Mouse (Mus musculus): ENCODE measurements around the gene Erc2. TPM values are rescaled to one million over a fixed set of nuclear protein-coding genes. Genes with fewer than 3 reads are reported as not detected.

Erc2 gene
- polyA plus RNA-seq, 1 experiment from 2014 or later = 7.3 TPM

- ATAC-seq (ENCODE audit: low FRiP score, low TSS enrichment) = no peak
- H3K4me3 ChIP-seq (ENCODE audit: low read length) = no peak overlapping the region
- whole genome bisulfite sequencing = 84% methylated on average over 5 of the region's 5 CpGs
- H3K27ac ChIP-seq (ENCODE audit: low read depth, low read length) = no peak overlapping the region
- no peaks in the 10 kb centered on the region for H3K27me3 ChIP-seq (ENCODE audit: control insufficient read depth, insufficient read depth, low read length)
- H3K4me1 ChIP-seq (ENCODE audit: control insufficient read depth, insufficient read depth, low read length) = no peaks in the 10 kb centered on the region
- H3K9ac ChIP-seq (ENCODE audit: low read depth, low read length) = no peak overlapping the region
- no peaks in the 10 kb centered on the region for H3K36me3 ChIP-seq (ENCODE audit: control insufficient read depth, insufficient read depth, low read length)
- no peak overlapping the region for H3K4me2 ChIP-seq (replicated peaks; ENCODE audit: low read depth, low read length)
- no peaks in the 10 kb centered on the region for H3K9me3 ChIP-seq (ENCODE audit: control insufficient read depth, low read length)
Measured at GRCm38 (mm10) chr14:27775367-27775766, 153.1 kb downstream of the Erc2 start.

GRCm38 (mm10) chr14:27778503-27778902 lies 156.3 kb downstream of the Erc2 start:
- no peaks in the 10 kb centered on the region for H3K4me1 ChIP-seq (ENCODE audit: control insufficient read depth, insufficient read depth, low read length)
- no peak overlapping the region for H3K4me3 ChIP-seq (ENCODE audit: low read length)
- no peak for ATAC-seq (ENCODE audit: low FRiP score, low TSS enrichment)
- no peak overlapping the region for H3K27ac ChIP-seq (ENCODE audit: low read depth, low read length)
- no peaks in the 10 kb centered on the region for H3K36me3 ChIP-seq (ENCODE audit: control insufficient read depth, insufficient read depth, low read length)
- no peak overlapping the region for H3K9ac ChIP-seq (ENCODE audit: low read depth, low read length)
- H3K9me3 ChIP-seq (ENCODE audit: control insufficient read depth, low read length) = no peaks in the 10 kb centered on the region
- H3K4me2 ChIP-seq (replicated peaks; ENCODE audit: low read depth, low read length) = no peak overlapping the region
- WGBS = 79% methylated on average over 8 of the region's 8 CpGs
- H3K27me3 ChIP-seq (ENCODE audit: control insufficient read depth, insufficient read depth, low read length) = no peaks in the 10 kb centered on the region

GRCm38 (mm10) chr14:27778982-27779701 lies 156.9 kb downstream of the Erc2 start:
- Histone ChIP-seq H3K4me1 (ENCODE audit: control insufficient read depth, insufficient read depth, low read length) (no peaks in the 10 kb centered on the region), H3K9me3 (ENCODE audit: control insufficient read depth, low read length) (no peaks in the 10 kb centered on the region), H3K27ac (ENCODE audit: low read depth, low read length) (no peak overlapping the region), H3K4me3 (ENCODE audit: low read length) (no peak overlapping the region), H3K9ac (ENCODE audit: low read depth, low read length) (no peak overlapping the region), H3K36me3 (ENCODE audit: control insufficient read depth, insufficient read depth, low read length) (no peaks in the 10 kb centered on the region), H3K4me2 (replicated peaks; ENCODE audit: low read depth, low read length) (no peak overlapping the region), H3K27me3 (ENCODE audit: control insufficient read depth, insufficient read depth, low read length) (no peaks in the 10 kb centered on the region)
- ATAC-seq (ENCODE audit: low FRiP score, low TSS enrichment) = no peak
- WGBS = 90% methylated on average over 2 of the region's 2 CpGs

GRCm38 (mm10) chr14:27781221-27781620 lies 159.0 kb downstream of the Erc2 start:
- WGBS = 78% methylated on average over 1 of the region's 1 CpGs
- H3K9me3 ChIP-seq (ENCODE audit: control insufficient read depth, low read length) = no peaks in the 10 kb centered on the region
- H3K9ac ChIP-seq (ENCODE audit: low read depth, low read length) = no peak overlapping the region
- no peaks in the 10 kb centered on the region for H3K36me3 ChIP-seq (ENCODE audit: control insufficient read depth, insufficient read depth, low read length)
- no peaks in the 10 kb centered on the region for H3K27me3 ChIP-seq (ENCODE audit: control insufficient read depth, insufficient read depth, low read length)
- ATAC-seq (ENCODE audit: low FRiP score, low TSS enrichment) = no peak
- no peak overlapping the region for H3K27ac ChIP-seq (ENCODE audit: low read depth, low read length)
- H3K4me2 ChIP-seq (replicated peaks; ENCODE audit: low read depth, low read length) = no peak overlapping the region
- H3K4me1 ChIP-seq (ENCODE audit: control insufficient read depth, insufficient read depth, low read length) = no peaks in the 10 kb centered on the region
- H3K4me3 ChIP-seq (ENCODE audit: low read length) = no peak overlapping the region

GRCm38 (mm10) chr14:27784826-27785225 lies 162.6 kb downstream of the Erc2 start:
- Histone ChIP-seq H3K9me3 (ENCODE audit: control insufficient read depth, low read length) (no peaks in the 10 kb centered on the region), H3K4me3 (ENCODE audit: low read length) (no peak overlapping the region), H3K9ac (ENCODE audit: low read depth, low read length) (no peak overlapping the region), H3K27ac (ENCODE audit: low read depth, low read length) (no peak overlapping the region), H3K27me3 (ENCODE audit: control insufficient read depth, insufficient read depth, low read length) (no peaks in the 10 kb centered on the region), H3K4me2 (replicated peaks; ENCODE audit: low read depth, low read length) (no peak overlapping the region), H3K36me3 (ENCODE audit: control insufficient read depth, insufficient read depth, low read length) (no peaks in the 10 kb centered on the region), H3K4me1 (ENCODE audit: control insufficient read depth, insufficient read depth, low read length) (no peaks in the 10 kb centered on the region)
- 97% methylated on average over 4 of the region's 4 CpGs for WGBS
- no peak for ATAC-seq (ENCODE audit: low FRiP score, low TSS enrichment)

GRCm38 (mm10) chr14:27785562-27785961 lies 163.3 kb downstream of the Erc2 start:
- H3K4me2 ChIP-seq (replicated peaks; ENCODE audit: low read depth, low read length) = no peak overlapping the region
- no peaks in the 10 kb centered on the region for H3K9me3 ChIP-seq (ENCODE audit: control insufficient read depth, low read length)
- no peak overlapping the region for H3K4me3 ChIP-seq (ENCODE audit: low read length)
- no peaks in the 10 kb centered on the region for H3K27me3 ChIP-seq (ENCODE audit: control insufficient read depth, insufficient read depth, low read length)
- WGBS = 84% methylated on average over 2 of the region's 2 CpGs
- H3K36me3 ChIP-seq (ENCODE audit: control insufficient read depth, insufficient read depth, low read length) = no peaks in the 10 kb centered on the region
- no peak overlapping the region for H3K27ac ChIP-seq (ENCODE audit: low read depth, low read length)
- ATAC-seq (ENCODE audit: low FRiP score, low TSS enrichment) = no peak
- no peaks in the 10 kb centered on the region for H3K4me1 ChIP-seq (ENCODE audit: control insufficient read depth, insufficient read depth, low read length)
- no peak overlapping the region for H3K9ac ChIP-seq (ENCODE audit: low read depth, low read length)

GRCm38 (mm10) chr14:27789066-27789898 lies 167.1 kb downstream of the Erc2 start:
- Histone ChIP-seq H3K9ac (ENCODE audit: low read depth, low read length) (no peak overlapping the region), H3K27ac (ENCODE audit: low read depth, low read length) (no peak overlapping the region), H3K4me3 (ENCODE audit: low read length) (no peak overlapping the region), H3K4me1 (ENCODE audit: control insufficient read depth, insufficient read depth, low read length) (no peaks in the 10 kb centered on the region), H3K9me3 (ENCODE audit: control insufficient read depth, low read length) (no peaks in the 10 kb centered on the region), H3K4me2 (replicated peaks; ENCODE audit: low read depth, low read length) (no peak overlapping the region), H3K36me3 (ENCODE audit: control insufficient read depth, insufficient read depth, low read length) (no peaks in the 10 kb centered on the region), H3K27me3 (ENCODE audit: control insufficient read depth, insufficient read depth, low read length) (no peaks in the 10 kb centered on the region)
- ATAC-seq (ENCODE audit: low FRiP score, low TSS enrichment) = no peak
- WGBS = 70% methylated on average over 6 of the region's 6 CpGs

GRCm38 (mm10) chr14:27798184-27798934 lies 176.1 kb downstream of the Erc2 start:
- Histone ChIP-seq H3K4me1 (ENCODE audit: control insufficient read depth, insufficient read depth, low read length) (no peaks in the 10 kb centered on the region), H3K9ac (ENCODE audit: low read depth, low read length) (no peak overlapping the region), H3K27ac (ENCODE audit: low read depth, low read length) (no peak overlapping the region), H3K36me3 (ENCODE audit: control insufficient read depth, insufficient read depth, low read length) (no peaks in the 10 kb centered on the region), H3K9me3 (ENCODE audit: control insufficient read depth, low read length) (no peaks in the 10 kb centered on the region), H3K4me3 (ENCODE audit: low read length) (no peak overlapping the region), H3K27me3 (ENCODE audit: control insufficient read depth, insufficient read depth, low read length) (no peaks in the 10 kb centered on the region), H3K4me2 (replicated peaks; ENCODE audit: low read depth, low read length) (no peak overlapping the region)
- no peak for ATAC-seq (ENCODE audit: low FRiP score, low TSS enrichment)
- WGBS = 91% methylated on average over 11 of the region's 11 CpGs
